Mouse (Mus musculus): ENCODE data around the gene Mpv17l2. TPM values are rescaled to one million over a fixed set of nuclear protein-coding genes. Genes with fewer than 3 reads are reported as not detected.

The Mpv17l2 gene
- polyA plus RNA-seq, 1 experiment from 2014 or later, result 36.6 TPM

DNA sequence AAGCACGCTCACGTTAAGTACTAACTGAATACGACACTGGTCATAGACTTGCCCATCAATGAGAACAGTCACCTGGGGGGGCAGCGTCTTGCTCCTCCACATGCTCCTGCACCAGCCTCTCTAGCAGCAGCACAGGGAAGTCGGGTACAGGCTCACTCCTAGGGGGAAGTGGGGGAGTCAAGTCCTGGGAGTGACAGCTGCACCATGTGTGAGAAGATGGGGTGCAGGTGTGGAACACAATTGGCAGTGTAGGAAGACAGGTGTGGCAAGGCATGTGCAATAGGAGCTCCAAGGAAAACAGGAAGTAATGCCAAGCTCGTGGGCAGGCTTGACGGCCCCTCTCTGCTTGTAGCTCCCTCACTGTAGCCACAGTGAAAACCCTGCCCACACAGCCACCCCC, 10.5 kb upstream of the Mpv17l2 start:
- no peaks in the 10 kb centered on the region for H3K27me3 ChIP-seq
- ATAC-seq (ENCODE audit: low FRiP score, low read depth), result no peak
- H3K9me3 ChIP-seq, result no peaks in the 10 kb centered on the region
- no peak overlapping the region for H3K9ac ChIP-seq
- H3K36me3 ChIP-seq, result peaks cover 75% of the 10 kb centered on the region
- H3K4me2 ChIP-seq (replicated peaks), result no peak overlapping the region
- H3K4me1 ChIP-seq, result peaks cover 44% of the 10 kb centered on the region
- 86% methylated on average over 7 of the region's 7 CpGs for WGBS
- H3K4me3 ChIP-seq, result no peak overlapping the region
- no peak overlapping the region for H3K27ac ChIP-seq

DNA sequence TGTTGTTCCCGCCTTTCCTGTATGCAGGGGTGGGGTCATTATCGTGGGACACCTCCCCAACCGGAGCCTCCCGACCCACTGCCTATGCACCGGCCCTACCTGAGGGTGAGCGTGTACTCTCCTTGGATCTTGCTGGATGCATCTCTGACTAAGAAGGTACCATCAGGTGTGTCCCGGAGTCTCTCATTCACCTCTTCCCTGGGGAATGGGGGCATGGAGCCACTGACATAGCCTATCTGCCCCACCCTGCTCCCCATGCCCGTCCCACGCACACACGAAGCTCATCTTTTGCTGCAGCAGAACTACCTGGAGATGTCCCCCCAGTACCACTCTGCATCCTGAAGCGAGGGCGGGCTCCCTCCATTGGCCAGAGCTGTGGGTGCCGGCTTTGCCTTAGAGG, 10.0 kb upstream of the Mpv17l2 start:
- Histone ChIP-seq H3K36me3 (peaks cover 75% of the 10 kb centered on the region), H3K4me1 (peaks cover 46% of the 10 kb centered on the region)

DNA sequence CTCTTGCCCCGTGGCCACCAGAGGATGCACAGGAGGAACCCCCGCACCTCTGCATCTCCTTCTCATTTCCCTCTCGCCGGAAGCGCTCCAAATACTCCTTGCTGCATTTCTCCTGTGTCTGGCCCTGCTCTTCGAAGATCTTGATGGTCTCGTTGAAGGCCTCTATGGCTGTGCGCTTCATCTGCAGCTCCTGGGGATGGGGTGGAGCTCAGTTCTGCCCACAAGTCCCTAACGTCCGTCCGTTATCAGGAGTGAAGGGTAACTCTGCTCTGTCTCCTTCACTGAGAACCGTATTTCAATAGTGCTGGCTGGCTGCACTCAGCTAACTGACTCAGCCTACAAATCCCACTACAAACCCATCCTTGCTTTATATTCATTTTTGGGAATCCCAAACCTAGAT, 9.1 kb upstream of the Mpv17l2 start:
- Histone ChIP-seq H3K9ac (no peak overlapping the region), H3K36me3 (peaks cover 71% of the 10 kb centered on the region), H3K9me3 (no peaks in the 10 kb centered on the region), H3K4me1 (peaks cover 41% of the 10 kb centered on the region), H3K27me3 (no peaks in the 10 kb centered on the region), H3K4me3 (no peak overlapping the region), H3K4me2 (replicated peaks) (no peak overlapping the region), H3K27ac (no peak overlapping the region)
- 74% methylated on average over 12 of the region's 12 CpGs for WGBS
- ATAC-seq (ENCODE audit: low FRiP score, low read depth), result no peak

More for the DNA sequence above, 10.0 kb upstream of the Mpv17l2 start:
- H3K27me3 ChIP-seq, result no peaks in the 10 kb centered on the region
- H3K9ac ChIP-seq, result no peak overlapping the region
- no peak for ATAC-seq (ENCODE audit: low FRiP score, low read depth)
- WGBS, result 92% methylated on average over 13 of the region's 13 CpGs
- no peak overlapping the region for H3K4me2 ChIP-seq (replicated peaks)
- H3K9me3 ChIP-seq, result no peaks in the 10 kb centered on the region
- no peak overlapping the region for H3K27ac ChIP-seq
- H3K4me3 ChIP-seq, result no peak overlapping the region

GRCm38 (mm10) chr8:70769359-70769758, 8.6 kb upstream of the Mpv17l2 start:
- Histone ChIP-seq H3K4me2 (replicated peaks) (no peak overlapping the region), H3K4me1 (peaks cover 36% of the 10 kb centered on the region), H3K27ac (no peak overlapping the region), H3K36me3 (peaks cover 66% of the 10 kb centered on the region), H3K9me3 (no peaks in the 10 kb centered on the region), H3K27me3 (no peaks in the 10 kb centered on the region), H3K4me3 (no peak overlapping the region), H3K9ac (no peak overlapping the region)
- peak; percentile 70 for ATAC-seq (ENCODE audit: low FRiP score, low read depth)
- WGBS, result 7% methylated on average over 26 of the region's 26 CpGs

DNA sequence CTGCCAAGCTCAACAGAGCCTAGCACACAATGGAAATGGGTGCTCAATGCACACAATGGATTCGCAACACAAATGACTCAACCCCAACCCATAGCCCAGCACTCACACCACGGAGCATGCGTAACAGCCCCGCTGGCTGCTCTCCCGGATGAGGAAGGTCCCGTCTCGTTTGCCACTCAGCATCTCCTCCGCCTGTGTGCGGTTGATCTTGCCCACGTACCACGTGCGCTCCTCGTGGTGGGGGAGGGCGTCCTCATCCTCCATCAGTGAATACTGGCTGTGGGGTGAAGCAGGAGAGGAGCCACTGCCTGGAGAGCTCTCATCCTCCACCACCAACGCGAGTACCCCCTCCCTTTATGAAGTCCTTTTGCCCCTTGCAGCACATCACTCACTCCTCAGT, 8.2 kb upstream of the Mpv17l2 start:
- Histone ChIP-seq H3K4me1 (peaks cover 32% of the 10 kb centered on the region), H3K9ac (no peak overlapping the region), H3K9me3 (no peaks in the 10 kb centered on the region), H3K27ac (no peak overlapping the region), H3K4me2 (replicated peaks) (no peak overlapping the region), H3K36me3 (peaks cover 65% of the 10 kb centered on the region), H3K27me3 (no peaks in the 10 kb centered on the region), H3K4me3 (no peak overlapping the region)
- WGBS, result 86% methylated on average over 16 of the region's 16 CpGs
- no peak for ATAC-seq (ENCODE audit: low FRiP score, low read depth)

DNA sequence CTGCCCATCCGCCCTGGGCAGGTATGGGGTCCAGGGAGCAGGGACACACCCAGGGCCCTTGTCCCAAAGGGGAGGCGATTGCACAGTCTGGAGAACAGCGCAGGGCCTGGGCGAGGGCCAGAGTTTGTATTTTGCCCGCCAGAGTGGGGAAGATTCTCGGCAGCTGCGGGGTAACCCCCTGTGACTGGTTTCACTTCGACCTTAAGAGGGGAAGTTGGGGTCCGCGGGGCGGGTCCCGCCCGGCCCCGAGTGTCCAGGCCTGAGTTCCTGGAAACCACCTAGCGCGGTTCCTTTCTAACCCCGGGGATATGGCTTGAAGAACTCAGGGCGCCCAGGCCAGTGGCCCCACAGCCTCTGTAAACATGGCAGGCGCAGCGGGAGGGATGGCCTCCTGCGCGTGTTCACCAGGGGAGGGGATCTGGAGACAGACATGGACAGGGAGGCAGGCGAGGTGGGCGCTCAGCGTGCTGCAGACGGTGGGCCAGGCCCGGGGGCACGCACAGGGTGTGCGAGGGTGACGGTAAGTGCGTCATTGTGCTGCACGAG, 7.6 kb upstream of the Mpv17l2 start:
- ATAC-seq (ENCODE audit: low FRiP score, low read depth), result no peak
- 94% methylated on average over 32 of the region's 32 CpGs for WGBS
- H3K27me3 ChIP-seq, result no peaks in the 10 kb centered on the region
- no peak overlapping the region for H3K4me3 ChIP-seq
- no peak overlapping the region for H3K4me2 ChIP-seq (replicated peaks)
- H3K36me3 ChIP-seq, result peaks cover 59% of the 10 kb centered on the region
- no peak overlapping the region for H3K9ac ChIP-seq
- peaks cover 26% of the 10 kb centered on the region for H3K4me1 ChIP-seq
- H3K9me3 ChIP-seq, result no peaks in the 10 kb centered on the region
- no peak overlapping the region for H3K27ac ChIP-seq

GRCm38 (mm10) chr8:70767503-70767902, 6.8 kb upstream of the Mpv17l2 start:
- Histone ChIP-seq H3K9me3 (no peaks in the 10 kb centered on the region), H3K9ac (no peak overlapping the region), H3K4me3 (no peak overlapping the region), H3K27ac (no peak overlapping the region), H3K36me3 (peaks cover 51% of the 10 kb centered on the region), H3K4me1 (peaks cover 18% of the 10 kb centered on the region), H3K4me2 (replicated peaks) (no peak overlapping the region), H3K27me3 (no peaks in the 10 kb centered on the region)
- no peak for ATAC-seq (ENCODE audit: low FRiP score, low read depth)
- WGBS, result 85% methylated on average over 6 of the region's 6 CpGs

DNA sequence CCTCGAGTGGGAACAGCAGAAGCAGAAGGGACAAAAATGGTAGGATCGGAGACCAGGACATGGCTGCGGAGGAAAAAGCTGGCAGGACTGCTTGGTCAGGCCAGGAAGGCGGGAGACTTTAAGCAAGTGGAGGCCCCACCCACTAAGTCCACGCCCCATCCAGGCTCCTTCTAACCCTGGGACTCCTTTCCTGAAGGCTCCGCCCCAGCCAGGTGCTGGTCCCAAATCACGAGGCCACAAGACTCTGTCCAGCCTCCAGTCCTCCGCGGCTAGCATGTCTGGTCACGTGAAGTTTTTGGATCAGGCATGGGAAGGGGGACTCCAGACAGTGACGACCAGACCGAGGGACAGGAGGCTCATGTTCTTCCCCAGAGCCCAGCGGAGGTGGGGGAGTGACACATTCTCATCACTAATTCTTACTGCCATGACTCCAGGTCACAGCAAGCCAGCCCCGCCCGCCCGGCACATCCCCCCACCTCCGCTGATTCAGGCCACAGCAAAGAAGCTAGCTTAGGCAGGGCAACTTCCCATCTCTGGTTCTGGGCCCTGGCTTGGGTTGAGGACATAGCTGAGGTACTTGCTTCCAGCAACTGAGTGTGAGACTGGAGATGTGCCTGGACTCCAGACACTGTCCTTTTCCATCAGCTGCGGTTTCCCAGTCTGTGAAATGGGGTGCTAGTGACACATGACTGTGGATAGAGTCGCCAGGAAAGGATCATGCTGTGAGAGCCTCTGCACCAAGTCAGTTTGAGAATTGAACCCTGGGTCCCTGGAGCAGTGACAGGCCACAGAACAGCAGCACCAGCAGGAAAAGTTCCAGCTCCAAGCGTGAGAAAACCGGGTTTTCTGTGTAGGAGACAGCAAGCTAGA, 6.1 kb upstream of the Mpv17l2 start:
- no peaks in the 10 kb centered on the region for H3K27me3 ChIP-seq
- 9% methylated on average over 21 of the region's 21 CpGs for WGBS
- H3K4me1 ChIP-seq, result peaks cover 17% of the 10 kb centered on the region
- peak overlapping the region; percentile 91 for H3K4me2 ChIP-seq (replicated peaks)
- peaks cover 48% of the 10 kb centered on the region for H3K36me3 ChIP-seq
- peak overlapping the region; percentile 17; the same call in 1 of the 2 replicates for H3K27ac ChIP-seq
- H3K9ac ChIP-seq, result peak overlapping the region; percentile 73
- peak; percentile 60 for ATAC-seq (ENCODE audit: low FRiP score, low read depth)
- no peaks in the 10 kb centered on the region for H3K9me3 ChIP-seq
- peak overlapping the region; percentile 50 for H3K4me3 ChIP-seq

- Histone ChIP-seq H3K36me3 (peaks cover 40% of the 10 kb centered on the region), H3K9ac (peak overlapping the region; percentile 73), H3K27me3 (no peaks in the 10 kb centered on the region), H3K27ac (no peak overlapping the region), H3K4me1 (peaks cover 22% of the 10 kb centered on the region), H3K9me3 (no peaks in the 10 kb centered on the region), H3K4me2 (replicated peaks) (peak overlapping the region; percentile 91), H3K4me3 (peak overlapping the region; percentile 50)
- no peak for ATAC-seq (ENCODE audit: low FRiP score, low read depth)
- WGBS, result 2% methylated on average over 34 of the region's 34 CpGs
Observed at GRCm38 (mm10) chr8:70765838-70766570, 5.3 kb upstream of the Mpv17l2 start.

DNA sequence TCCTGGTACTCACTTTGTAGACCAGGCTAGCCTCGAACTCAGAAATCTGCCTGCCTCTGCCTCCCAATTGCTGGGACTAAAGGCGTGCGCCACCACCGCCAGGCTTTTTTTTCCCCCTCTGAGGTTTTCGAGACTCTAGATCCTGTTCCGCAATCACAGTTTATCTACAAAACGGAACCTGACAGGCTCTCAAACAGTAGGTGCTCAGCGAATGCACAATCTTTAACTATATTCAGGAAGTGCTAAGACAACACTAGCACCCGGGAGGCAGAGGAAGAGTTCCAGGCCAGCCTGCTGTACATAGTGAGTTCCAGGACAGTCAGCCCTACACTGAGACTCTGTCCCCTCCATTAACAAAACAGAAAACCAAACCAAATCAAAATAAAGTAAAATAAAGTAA, 4.6 kb upstream of the Mpv17l2 start:
- peak overlapping the region; percentile 73 for H3K9ac ChIP-seq
- H3K4me3 ChIP-seq, result peak overlapping the region; percentile 50
- 83% methylated on average over 9 of the region's 9 CpGs for WGBS
- no peaks in the 10 kb centered on the region for H3K9me3 ChIP-seq
- ATAC-seq (ENCODE audit: low FRiP score, low read depth), result no peak
- no peaks in the 10 kb centered on the region for H3K27me3 ChIP-seq
- H3K36me3 ChIP-seq, result peaks cover 33% of the 10 kb centered on the region
- no peak overlapping the region for H3K27ac ChIP-seq
- peak overlapping the region; percentile 91 for H3K4me2 ChIP-seq (replicated peaks)
- H3K4me1 ChIP-seq, result peaks cover 25% of the 10 kb centered on the region

GRCm38 (mm10) chr8:70764676-70765075, 3.9 kb upstream of the Mpv17l2 start:
- 93% methylated on average over 13 of the region's 13 CpGs for WGBS
- Histone ChIP-seq H3K36me3 (peaks cover 27% of the 10 kb centered on the region), H3K4me1 (peaks cover 32% of the 10 kb centered on the region), H3K9ac (peak overlapping the region; percentile 14; the same call in 1 of the 2 replicates), H3K4me3 (no peak overlapping the region), H3K9me3 (no peaks in the 10 kb centered on the region), H3K27ac (no peak overlapping the region), H3K4me2 (replicated peaks) (peak overlapping the region; percentile 91; the same call in 1 of the 2 replicates), H3K27me3 (no peaks in the 10 kb centered on the region)
- ATAC-seq (ENCODE audit: low FRiP score, low read depth), result no peak

- H3K4me3 ChIP-seq, result no peak overlapping the region
- no peaks in the 10 kb centered on the region for H3K9me3 ChIP-seq
- no peak overlapping the region for H3K27ac ChIP-seq
- H3K27me3 ChIP-seq, result no peaks in the 10 kb centered on the region
- WGBS, result 88% methylated on average over 8 of the region's 8 CpGs
- ATAC-seq (ENCODE audit: low FRiP score, low read depth), result no peak
- H3K4me2 ChIP-seq (replicated peaks), result no peak overlapping the region
- peaks cover 22% of the 10 kb centered on the region for H3K36me3 ChIP-seq
- H3K9ac ChIP-seq, result peak overlapping the region; percentile 14; the same call in 1 of the 2 replicates
- peaks cover 38% of the 10 kb centered on the region for H3K4me1 ChIP-seq
Observed at GRCm38 (mm10) chr8:70764026-70764425, 3.3 kb upstream of the Mpv17l2 start.

Data from limb, embryonic 13.5 days (tissue).